Mouse (Mus musculus) right cerebral cortex, adult 18-20 months (tissue): ENCODE measurements around the gene Fam49a.
A peak's percentile ranks its signal among the peaks of the same experiment; 100 is the strongest.
"Not testable (repeated sequence)": the region's sequence is repeated elsewhere in the genome, so short reads cannot be mapped to it uniquely, and the experiment has no call there.

Source experiments
- DNase-seq: peaks from one replicate; pipeline ENCODE4 v3.0.0; 2022; ENCODE audit warnings: mixed read lengths

Fam49a gene

DNA sequence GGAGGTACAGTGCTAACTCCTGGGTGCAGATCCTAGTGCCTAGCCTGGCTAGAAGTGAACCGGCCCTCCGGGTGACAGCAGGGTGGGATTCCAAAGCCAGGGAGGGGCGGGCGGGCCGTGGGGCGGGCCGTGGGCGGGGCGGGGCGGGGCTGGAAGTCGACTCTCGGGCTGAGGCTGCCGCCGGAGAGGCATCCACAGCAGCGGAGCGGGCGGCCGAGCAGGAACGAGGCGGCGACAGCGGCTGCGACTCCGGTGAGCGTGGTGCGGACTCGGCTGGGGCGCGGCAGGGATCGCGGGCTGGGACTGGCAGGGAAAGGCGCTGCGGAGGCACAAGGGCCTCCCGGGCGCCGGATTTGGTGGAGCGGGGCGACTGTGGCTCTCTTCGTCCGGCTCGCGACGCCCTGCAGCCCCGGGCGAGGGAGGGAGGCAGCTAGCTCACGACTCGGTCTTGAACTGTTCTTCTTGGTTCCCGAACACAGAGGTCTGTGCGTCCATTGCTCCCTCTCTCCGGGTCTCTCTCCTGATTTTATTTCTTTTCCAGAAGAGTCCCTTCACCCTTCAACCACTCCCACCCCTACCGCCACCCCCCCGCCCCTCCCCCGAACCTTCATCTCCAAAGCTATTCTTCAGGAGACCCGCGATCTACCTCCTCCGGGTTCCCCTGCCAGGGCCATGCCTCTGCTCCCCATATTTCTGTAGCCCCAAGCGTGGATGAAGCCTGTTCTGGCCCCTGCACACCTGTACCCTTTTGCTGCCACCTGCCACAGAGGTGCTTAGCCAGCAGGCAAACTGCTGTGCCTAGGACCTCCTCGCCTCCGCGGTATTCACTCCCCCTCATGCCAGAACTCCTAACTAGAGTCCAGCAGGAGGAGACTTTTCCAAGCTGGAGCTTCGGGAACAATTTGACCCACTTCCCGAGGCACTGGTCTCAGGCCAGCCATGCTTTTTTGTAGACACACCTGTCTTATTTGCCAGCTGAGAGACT, at the start of gene Fam49a:
Gene Fam49a (plus strand): TSS at position 153 of the 985 bp plus-strand sequence.
- DNase-seq, result peak; percentile 83

DNA sequence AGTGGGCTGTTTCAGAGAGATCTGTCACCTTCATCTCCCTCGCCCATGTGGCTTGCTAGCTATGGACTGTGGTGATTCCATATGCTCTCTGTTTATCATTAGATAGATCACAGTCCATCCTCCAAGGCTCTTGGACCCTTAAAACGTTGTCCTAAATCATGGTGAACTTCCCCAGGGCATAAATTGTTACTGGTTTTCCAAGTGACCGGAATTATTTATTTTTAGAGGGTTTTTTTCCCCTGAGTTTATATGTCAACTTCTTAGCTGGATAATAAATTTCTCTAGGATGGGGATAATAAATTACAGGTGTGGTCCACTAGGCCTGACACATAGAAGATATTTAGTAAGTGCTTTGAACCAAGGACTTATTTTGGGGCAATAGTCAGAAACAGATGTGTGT, 48.4 kb upstream of the Fam49a start:
- no peak for DNase-seq

DNA sequence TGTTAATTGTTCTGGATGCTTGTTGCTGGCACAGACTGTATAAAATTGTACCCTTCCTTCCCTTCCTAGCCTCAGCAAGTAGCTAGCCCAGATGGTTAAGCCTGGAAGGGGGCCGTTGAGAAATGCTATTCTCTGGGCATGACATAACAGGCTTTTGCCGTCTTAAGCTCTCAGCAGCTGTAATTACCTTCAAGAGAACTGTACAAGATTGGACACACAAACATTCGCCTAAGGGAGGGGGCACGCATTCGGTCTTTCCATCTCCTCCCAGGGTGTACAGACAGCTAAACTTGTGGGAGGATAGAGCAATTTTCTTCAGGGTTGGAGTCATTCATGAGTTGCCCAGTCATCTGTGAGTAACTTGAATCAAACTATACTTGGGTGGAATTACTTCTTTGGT, 43.0 kb upstream of the Fam49a start:
- DNase-seq, result no peak

DNA sequence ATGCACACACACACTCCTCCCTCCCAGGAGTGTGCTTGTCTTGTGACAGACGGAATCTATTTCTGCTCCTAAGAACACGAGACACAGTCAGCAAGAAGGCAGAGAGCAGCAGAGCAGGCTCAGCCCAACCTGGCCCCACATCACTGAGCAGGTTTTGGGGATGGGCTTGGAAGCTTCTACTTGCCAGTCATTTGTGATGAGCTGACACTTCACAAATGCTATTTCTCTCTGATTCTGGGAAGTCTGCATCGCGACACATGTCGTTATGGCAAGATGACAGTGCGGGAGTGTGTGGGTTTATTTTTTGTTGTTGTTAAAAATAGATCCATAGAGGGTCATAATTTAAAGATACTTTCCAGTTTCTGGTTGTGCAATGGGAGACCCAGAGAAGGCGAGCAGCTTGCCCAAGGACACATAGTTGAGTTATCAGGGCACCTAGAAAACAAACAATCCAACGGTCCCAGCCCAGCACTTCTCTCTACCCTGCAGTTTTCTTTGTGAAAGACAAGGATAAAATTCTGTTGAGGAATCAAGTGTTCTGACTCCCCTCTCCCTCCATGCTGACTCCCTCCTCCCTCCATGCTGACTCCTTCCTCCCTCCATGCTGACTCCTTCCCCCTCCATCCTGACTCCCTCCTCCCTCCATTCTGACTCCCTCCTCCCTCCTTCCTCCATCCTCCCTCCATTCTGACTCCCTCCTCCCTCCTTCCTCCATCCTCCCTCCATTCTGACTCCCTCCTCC, 41.0 kb upstream of the Fam49a start:
- DNase-seq, result peak; percentile 48

DNA sequence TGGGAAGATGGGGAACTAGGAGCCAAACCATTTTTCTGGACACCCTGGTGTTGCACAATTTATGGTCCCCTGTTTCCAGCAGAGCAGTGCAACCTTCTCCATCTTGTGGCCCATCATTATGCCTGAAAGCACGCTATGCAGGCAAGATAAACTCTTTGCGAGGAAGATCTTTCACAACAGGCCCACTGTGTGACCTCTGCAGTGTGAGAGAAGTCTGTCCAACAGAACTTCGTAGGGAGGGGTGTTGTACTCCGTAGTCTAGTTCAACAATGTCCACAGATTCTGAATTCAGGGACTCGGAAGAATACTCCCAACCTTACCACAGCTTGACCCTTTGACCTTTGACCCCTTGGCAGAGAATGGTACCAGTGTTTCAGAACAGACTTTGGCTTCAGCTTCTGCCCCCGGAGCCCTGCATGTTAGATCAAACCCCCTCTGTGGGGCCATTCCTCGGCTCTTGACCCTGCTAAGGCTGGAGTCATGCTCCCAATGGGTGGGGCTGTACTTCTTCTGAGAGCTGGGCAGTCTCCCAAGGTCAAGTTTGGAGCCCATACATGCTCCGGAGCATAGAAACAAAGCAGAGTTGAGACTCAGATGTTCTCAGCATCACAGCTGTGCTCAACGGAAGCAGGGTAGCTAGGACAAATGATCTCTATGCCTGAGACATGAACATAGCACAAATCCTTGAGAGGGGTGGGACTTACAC, 39.2 kb upstream of the Fam49a start:
- no peak for DNase-seq

DNA sequence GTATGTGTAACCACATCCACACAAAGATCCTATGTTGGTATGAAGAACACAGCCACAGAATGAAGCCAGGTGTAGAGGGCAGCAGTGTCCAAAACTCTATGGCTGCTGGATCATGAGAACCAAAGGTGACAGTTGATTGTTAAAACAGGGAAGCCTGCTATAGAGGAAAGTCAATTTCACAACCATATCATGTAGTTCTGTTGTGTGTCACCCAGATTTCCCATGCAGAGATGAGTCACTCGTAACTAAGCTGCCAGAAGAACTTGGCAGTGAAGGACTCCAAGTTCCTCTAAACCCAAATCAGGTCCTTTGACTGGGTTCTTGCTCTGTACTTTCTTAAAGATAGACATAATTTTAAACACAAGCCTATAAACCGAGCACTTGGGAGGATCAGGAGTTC, 38.6 kb upstream of the Fam49a start:
- DNase-seq, result peak; percentile 62

DNA sequence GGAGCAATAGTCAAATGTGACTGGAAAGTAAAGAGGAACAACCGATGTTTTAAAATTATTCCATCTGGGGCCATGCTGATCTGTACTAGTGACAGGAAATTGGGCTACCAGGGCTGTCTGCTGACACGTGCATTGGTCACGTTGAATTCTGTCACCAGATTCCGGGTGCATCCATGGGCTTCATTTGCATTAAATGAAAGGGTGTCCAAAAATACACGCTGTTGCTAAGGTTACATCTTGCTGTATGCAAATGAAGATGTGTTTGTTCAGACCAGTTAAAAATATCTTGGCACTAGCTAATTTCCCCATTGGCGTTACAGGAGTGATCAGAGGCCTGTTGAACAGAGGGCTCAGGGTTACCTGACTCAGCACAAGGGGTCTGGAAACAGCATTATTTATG, 36.2 kb upstream of the Fam49a start:
- peak; percentile 84 for DNase-seq

DNA sequence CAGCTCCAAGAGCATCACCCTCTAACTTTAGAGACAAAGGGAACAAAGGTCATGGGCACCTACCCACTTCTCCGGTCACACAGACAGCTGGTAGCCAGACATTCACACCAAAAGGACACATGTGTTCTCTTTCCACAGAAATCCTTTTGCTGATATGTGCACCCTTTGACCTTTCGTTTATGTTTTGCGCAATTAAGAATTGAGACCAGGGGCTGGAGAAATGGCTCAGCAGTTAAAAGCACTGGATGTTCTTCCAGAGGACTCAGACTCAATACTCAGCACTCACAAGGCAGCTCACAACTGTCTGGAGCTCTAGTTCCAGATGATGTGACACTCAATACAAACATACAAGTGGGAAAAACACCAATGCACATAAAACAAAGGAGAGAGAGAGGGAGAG, 34.3 kb upstream of the Fam49a start:
- no peak for DNase-seq

DNA sequence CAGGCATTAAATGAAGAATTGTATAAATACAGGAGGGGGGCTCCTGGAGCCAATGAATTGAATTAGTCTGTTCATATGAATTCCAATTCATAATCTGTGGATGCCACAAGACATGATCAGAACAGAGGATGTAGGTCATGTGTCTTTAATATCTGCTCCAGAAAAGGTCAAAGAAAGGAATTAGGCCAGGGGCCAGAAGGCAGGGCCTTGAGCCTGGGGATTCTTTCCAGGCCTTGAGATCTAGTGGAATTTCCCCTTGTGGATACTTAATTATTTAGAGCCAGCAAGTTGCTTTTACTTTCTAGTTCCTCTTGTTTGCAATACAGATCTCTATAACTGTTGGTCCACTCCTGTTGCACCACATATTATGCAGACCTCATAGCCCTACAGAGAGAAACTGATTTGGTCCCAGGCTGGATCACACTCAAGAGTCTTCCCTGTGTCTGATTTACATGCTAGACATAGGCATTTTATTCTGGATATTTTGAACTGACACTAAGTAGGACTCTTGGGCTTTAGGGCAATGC, 31.8 kb upstream of the Fam49a start:
- DNase-seq, result no peak

DNA sequence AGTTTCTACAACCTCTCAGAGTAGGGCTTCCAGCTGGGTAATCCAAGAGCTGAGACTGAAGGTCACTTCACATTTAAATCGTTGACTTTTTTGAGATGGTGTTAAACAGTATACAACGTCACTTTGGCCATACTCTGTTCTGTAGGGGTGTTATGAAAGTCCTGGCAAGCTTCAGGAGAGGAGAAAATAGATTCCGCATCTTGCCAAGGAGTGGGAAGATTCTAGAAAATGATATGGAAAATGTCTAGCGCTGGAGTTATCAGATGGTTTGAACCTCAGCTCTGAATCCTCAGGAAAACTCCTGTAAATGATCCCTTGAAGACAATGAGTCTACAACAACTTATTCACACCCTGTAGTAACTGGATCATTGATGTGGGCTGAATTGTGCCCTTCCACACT, 29.8 kb upstream of the Fam49a start:
- DNase-seq, result no peak

DNA sequence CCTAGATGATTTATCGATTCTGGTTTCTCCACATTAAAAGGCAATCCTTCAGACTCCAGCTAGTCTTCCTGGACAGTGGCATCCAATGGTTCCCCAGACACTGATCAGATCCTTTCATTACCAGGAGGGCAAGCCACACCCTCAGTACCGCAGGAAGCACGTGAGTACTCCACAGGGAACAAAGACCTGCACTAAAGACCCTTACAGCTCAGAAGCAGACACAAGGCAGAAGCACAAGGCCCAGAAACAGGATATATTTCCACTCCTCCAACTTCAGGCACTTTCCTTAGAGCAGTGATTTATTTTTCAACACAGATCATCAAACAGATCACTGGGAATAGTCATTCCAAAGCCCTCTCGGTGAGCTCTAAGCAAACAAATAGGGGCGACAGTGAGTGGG, 25.0 kb upstream of the Fam49a start:
- DNase-seq, result no peak

DNA sequence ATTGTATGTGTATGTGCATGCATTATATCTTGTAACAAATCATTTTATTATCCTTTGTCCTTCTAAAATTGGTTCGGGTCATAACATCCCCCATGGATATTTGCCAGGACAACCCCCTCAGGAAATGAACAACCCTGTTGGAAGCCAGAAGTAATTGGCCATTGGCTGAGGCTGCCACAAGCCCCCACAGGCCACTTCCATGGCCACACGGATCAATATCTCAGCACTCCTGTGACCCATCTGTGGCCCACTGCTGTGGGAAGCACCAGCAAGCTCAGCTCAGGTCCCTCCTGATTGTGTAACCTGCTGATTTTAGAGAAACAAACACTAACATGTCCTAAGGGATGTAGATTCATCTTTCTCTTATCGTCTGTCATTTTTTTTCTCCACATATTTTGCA, 22.4 kb upstream of the Fam49a start:
- no peak for DNase-seq

DNA sequence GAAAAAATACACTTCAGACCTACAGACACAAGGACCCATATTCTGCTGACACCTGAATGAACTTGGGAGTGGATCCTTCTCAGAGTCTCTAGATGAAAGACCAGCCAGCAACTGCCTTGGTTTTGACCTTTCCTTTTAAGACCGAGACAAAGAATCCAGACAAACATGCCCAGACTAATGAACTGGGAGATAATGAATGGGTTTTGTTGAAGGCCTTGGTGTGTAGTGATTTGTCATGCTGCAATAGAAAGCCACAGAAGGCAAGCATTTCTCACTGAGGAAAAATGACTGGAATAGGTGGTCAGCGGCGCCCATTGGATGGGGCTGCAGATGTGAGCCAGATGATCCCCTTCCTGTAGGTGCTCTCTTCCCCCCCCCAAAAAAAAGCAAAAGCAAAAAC, 18.8 kb upstream of the Fam49a start:
- no peak for DNase-seq

DNA sequence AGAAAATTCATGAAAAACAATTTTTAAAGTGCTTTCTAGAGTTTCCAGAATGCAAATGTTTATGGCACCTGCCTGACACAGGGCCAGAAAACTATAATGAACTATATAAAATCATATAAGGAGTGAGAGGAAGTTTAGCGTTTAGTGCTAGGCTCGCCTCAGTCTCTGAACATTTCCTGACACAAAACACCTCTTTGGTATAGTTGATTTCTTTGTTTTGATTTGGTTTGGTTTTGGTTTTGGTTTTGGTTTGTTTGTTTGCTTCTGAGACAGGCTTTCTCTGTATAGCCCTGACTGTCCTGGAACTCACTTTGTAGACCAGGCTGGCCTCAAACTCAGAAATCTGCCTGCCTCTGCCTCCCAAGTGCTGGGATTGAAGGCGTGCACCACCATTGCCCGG, 14.9 kb upstream of the Fam49a start:
- DNase-seq, result not testable (repeated sequence)

DNA sequence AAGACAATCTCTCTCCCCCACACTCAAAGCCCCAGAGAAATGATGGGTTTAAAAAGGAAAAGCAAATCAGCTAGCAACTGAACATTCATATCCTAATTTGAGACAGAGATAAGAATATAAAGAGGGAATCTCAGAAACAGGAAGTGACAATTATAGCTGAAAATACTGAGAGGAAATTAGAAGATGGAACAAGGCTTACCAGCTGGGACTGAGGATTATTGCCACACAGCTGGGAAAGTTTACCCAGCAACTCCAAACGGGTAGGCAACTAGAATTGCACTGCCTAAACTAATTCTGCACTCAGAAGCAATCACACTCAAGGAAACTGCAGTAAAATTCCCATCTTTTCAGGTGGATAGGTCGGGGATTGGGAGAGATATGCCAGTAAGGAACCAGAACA, 12.4 kb upstream of the Fam49a start:
- DNase-seq, result no peak

DNA sequence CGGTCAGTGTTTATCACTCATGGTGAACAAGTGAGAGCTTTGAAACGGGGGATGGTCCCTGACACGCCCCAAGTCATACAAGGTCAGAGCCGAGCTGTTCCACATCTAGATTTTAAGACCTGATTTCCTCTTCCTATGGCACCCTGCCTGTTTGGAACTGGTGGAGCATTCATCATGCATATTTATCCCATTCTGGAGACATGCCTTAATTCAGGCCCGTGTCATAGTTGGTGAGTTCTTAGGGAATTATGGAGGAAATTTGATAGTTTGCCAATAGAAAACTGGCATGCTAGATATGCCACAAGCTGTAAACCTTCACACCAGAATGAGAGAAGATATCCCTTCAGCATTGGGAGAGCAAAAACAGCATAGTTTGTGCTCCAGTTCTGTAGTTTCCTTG, 8.4 kb upstream of the Fam49a start:
- DNase-seq, result no peak

DNA sequence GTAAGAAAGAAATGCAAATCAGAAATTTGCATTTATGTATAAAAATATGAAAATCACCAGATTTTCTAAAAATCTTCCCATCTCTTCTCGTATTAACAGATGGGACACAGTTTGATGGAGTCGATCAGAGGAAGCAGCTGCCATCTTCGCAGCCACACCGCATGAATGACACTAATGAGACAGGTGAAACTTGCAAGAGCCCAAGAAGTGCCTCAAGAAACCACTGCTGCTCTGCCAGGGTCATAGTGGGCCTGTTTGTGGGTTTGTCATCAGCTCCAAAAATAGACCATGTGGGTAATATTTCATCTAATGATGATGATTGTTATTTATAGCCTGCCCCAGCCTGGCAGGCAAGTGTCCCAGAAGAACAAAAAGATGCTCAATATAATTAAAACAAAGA, 7.8 kb upstream of the Fam49a start:
- no peak for DNase-seq

DNA sequence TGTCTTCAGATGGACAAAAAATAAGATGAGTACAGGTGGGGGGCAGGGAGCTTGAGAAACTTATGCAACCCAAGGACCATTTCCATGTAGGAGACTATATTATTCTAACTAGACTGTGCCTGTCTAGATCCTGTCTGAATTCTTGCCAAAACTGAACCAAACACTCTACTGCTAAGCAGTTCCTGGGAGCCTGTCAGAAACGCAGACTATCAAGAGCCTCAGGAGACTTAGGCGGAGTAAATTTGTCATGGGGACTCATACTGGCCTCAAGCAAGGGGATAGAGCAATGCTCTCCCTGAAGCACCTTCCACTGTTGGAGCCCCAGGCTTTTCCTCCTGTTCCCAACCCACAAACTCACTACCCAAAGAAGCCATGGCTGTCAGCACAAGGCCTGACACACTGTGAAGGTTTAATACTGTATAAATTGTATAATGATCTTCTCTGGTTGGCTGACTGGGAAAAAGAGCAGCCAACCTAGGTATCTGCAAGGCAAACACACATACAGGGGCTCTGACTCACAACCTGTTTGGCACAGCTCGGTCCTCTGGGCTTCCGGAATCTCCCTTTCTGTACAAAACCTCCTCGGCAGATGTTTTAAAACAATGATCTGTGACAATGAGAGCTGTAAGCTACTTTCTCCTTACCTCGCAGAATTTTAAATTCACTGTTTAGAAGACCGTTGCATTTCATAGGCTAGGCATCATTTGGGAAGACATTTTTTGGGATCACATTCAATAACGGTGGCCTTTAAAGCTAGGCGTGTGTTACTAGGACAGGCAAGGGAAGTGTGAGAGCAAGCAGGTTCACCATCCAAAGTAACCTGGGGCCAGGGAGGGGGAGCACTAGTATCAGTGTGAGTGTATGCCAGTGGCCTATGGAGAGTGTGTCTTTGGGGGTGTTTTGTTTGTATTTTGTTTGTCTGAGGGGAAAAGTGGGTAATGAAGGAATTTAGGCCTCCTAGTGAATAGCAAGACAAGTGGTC, 669 bp upstream of the Fam49a start:
- no peak for DNase-seq

DNA sequence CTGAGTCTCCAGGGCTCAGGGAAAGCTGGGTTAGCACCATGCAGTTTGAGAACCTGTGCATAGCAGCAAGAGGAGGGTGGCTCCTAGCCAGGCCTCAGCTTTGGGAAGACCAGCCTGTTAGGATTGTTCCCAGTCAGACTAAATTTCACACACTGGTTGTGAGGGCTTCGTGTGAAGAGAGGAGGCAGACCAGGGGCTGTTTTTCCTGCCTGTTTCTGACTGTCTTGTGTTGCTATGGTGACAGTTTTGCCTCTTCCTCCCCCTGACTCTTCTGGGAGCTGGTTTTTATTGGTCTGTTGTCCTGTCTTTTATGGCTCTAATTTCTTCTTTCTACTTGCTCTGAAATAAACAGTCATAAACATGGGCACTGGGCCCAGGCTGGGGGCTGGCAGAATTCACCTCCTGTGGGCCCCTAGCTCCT, 1.4 kb downstream of the Fam49a start:
- peak; percentile 76 for DNase-seq

DNA sequence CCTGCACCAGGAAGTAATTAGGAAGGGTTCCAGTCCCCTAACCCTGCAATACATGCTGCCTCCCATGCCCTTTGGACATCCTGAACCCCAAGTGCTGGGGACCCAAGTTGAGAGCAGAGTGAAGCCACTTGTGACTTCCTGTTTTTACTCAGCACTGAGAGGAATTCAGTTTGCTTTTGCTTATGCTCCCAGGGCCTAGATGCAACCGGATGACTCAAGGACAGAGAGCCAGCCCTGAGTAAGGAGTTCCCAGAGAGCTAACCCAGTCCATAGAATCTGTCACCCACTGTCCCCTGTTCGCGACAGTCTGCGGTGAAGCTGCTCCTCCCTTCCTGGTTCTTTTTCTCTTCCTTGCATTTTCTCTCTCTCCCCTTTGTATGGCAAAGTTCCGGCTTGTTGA, 2.2 kb downstream of the Fam49a start:
- DNase-seq, result no peak

DNA sequence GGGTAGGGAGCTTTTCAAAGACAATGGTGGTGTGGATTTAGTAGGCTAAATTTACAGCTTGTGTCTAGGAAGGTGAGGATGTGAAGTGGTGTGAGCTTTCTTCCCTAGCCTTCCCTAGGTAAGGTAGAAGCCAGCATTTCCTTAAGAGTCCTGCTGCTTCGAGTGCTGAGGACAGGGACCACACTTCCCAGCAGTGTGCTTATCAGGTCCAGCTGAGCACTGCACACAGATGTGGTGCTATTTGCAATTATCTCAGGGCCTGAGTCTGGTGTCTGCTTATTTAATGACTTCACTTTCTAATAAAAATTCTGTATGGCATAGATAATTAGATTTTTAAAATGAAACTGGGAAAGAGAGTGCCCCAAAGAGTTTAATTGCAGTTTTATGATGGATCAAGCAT, 4.6 kb downstream of the Fam49a start:
- no peak for DNase-seq

DNA sequence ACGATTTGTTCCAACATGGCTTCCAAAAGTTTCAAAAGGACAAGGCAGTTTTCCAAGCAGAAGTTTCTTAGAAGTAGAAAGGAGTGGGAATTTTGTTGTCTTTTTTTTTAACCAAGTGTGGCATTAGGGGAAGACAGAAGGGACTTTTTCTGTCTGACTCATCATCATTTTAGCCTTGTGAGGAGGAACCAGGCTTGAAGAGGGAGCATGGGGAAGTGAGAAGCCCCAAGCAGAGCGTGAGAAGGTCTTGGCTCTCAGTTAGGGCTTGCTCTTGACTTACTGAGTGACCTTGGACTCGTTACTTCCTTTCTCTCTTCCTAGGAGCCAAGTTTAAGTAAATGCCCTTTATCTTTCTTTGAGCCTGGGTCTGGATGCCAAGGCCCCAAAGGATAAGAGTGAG, 8.6 kb downstream of the Fam49a start:
- no peak for DNase-seq
